Mouse (Mus musculus) cerebellum, adult 11 months (tissue): ENCODE data around the gene Zic1.

Experiments used
- DNase-seq: peaks from one replicate; pipeline ENCODE4 v3.0.0; 2022

The Zic1 gene

DNA sequence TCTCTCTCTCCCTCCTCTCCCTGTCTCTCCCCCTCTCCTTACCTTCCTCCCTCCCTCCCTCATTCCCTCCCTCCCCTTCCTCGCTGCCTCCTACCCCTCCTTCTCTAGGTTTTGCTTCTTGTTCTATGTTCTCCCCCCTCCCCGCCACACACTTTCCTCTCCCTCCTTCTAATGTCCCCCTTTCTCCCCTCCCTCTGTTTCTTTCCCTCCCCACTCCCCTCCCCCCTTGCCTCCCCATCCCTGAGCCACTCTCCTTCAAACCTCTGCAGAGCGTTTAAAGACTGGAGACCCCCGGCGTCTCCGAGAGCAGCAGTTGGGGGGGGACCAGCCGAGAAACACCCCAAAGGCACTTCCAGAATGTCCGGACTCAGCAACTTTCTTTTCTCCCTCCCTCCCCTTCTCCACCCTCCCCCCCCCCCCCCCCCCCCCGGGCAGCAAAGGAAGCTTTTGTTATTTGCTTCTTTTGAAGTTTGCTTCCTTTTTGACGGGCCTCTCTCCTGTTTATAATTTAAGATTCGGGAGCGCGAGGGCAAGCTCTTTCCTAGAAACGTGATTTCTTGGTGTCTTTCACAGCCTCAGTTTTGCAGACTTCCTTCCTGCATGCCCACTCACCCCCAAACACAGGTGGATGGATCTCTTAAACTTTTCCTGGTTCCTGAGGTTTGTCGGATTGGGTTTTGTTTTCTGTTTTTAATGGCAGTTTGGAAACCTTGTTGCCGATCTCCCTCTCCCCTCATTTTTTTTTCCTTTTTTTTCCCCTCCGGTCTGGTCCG is 802 bp upstream of the Zic1 start:
- DNase-seq, result peak; percentile 50

DNA sequence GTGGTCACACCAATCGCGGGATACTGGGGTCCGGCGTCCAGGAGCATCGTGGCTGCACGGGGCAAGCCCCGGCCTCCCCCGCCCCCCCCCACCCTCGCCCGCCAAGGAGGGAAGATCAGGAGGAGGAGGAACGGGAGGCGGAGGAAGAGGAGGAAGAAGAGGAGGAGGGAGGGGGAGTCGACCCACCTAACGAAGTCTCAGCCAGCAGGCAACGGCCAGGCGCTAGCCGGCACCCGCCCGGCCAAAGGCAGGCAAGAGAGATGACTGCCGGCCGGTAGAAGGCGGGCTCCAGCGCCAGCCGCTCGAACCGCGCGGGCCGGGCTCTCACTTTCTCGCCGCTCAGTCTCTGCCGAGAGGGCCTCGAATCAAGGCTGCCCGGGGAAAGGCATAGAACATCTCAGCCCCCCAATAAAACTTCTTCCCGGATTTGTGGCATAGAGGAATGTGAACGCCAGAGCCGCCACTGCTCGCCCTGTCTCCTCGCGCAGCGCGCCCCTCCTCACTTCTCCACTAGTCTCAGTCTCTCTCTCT is 574 bp downstream of the Zic1 start:
- DNase-seq, result peak; percentile 64

DNA sequence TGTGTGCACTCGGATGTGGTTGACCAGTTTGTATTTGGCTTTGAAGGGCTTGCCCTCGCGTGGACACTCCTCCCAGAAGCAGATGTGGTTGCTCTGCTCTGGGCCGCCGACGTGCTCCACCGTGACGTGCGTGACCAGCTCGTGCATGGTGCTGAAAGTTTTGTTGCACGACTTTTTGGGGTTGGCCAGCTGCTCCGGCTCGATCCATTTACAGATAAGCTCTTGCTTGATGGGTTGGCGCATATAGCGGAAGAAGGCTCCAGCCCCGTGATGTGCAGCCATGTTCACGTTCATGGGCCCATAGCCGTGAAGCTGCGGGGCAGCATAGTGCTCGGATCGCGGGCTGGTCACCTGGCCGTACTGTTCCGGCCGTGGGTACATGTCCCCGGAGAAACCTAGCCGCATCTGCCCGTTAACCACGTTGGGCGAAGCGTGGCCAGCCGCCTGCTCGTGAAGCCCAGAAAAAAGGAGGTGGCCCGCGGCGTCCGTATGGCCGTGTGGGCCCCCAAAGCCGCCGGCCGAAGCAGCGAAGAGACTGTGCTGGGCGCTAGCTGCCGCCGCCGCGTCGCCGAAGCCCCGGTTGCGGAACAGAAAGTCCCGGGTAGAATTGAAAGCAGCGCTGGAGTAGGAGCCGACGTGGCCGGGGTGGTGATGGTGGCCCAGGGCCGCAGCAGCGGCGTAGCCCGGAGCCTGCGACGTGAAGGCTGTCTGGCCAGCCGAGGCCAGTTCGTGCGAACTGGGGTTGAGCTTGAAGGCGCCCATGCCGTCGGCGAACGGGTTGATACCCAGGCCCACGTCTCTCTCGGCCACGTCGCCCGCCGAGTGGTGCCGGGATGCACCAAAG is 1.3 kb downstream of the Zic1 start:
- peak; percentile 53 for DNase-seq

DNA sequence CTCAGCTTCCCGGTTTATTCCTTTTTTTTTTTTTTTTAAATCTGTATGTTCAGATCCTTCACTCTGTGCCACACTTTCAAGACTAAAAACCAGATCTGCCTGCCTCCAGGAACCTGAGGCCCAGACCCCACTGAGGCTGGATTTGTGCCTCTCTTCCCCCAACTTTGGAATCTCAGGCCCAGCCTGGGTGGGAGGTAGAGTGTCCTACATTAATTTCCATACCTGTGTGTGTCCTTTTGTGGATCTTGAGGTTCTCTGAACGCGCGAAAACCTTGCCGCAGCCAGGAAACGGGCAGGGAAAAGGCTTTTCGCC is 1.8 kb downstream of the Zic1 start:
- DNase-seq, result no peak

DNA sequence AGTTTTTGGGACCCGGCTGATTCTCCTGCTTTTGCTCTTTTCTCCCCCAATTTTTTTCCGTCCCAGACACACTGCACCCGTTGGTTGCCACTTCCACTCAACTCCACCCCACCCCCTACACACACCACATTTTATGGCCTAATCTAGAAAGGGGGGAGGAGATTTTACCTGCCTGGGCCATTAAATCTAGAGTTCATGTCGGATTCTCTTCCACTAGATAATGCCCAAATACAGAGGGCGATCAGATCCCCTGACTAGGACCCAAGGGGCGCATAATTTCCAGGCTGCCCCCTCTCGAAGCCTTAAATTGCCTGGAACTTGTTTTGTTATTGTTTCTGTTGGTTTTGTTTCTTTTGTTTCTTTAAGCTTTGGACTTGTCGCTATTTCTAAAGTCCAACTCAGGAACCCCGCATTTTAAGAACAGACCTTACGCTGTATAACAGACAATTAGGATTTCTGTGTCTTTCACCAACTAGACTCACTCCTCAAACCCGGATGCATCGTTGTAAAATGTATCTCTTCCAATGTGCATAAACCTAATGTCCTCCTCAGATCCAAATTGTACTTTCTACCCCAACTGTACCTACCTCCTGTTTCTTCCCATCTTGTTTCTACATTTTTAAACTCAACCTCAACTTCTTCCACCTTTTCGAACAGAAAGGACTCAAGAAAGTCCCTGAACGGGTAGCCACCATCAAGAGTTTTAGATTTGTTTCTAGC is 2.4 kb downstream of the Zic1 start:
- DNase-seq, result no peak

DNA sequence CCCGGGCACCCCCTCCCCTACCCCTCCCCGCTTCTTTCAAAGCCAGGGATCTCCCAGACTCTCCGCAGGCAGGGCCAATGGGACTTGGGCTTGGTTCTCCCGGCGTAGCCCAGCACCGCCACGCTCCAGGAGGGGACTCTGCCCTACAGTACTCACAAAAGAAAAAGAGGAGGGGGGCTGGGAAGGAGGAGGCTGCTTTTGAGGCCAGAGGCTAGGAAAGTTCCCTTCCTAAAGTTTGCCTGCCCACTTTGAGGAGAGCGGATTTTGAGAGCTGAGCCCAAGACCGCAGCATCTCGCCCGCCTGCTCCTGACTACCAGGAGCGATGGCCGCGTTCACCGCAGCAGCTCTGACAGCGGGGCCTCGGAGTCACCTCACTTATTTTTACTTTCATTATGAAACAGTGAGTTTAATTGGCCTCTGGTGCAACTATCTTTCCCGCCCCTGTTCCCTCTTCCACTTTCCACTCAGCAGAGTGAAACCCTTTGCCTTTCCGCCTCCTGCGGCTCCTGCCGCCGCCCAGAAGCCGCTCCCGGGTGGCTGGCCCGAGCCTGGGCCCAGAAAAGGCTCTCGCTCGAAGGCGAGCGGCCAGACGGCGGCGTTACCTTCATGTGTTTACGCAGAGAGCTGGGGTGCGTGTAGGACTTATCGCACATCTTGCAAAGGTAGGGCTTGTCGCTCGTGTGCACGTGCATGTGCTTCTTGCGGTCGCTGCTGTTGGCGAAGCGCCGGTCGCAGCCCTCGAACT is 3.6 kb downstream of the Zic1 start, which contains the start of gene Zic4:
Gene Zic4, plus strand, starts transcription at position 558 of the 746 bp plus-strand sequence.
- DNase-seq, result no peak

DNA sequence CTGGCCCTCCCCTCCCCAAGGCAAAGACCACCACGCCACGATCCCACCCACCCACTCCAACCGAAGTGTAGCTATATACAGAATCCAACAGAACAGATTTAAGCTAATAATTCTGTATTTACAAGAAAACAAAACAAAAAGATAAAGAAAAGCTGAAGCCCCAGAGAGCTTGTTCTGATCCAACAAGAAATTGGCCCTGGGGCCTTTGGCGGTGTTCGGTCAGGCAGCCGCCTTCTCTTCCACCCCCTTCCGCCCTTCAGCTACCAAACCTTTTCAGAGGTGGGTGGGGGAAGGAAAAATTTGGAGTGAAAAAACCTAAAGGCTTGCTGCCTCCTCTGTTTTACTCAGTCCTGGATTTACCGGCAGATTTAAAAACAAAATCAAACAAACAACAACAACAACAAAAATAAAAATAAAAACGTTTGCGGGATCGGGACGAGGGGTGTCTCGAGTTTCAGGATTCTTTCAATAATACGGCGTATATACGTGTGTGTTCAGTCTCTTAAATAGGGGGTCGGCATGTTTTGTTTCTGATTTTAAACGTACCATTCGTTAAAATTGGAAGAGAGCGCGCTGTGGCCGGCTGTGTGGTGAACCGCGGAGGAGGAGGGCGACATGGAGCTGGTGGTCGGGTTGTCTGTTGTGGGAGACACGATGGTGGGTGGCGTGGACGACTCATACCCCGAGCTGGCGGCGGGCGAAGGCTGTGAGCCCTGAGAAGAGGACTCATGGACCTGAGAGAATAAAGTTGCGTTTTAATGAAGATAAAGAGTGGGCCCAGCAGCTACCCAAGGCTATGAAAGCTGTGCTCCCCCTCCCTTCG is 4.4 kb downstream of the Zic1 start:
- no peak for DNase-seq

DNA sequence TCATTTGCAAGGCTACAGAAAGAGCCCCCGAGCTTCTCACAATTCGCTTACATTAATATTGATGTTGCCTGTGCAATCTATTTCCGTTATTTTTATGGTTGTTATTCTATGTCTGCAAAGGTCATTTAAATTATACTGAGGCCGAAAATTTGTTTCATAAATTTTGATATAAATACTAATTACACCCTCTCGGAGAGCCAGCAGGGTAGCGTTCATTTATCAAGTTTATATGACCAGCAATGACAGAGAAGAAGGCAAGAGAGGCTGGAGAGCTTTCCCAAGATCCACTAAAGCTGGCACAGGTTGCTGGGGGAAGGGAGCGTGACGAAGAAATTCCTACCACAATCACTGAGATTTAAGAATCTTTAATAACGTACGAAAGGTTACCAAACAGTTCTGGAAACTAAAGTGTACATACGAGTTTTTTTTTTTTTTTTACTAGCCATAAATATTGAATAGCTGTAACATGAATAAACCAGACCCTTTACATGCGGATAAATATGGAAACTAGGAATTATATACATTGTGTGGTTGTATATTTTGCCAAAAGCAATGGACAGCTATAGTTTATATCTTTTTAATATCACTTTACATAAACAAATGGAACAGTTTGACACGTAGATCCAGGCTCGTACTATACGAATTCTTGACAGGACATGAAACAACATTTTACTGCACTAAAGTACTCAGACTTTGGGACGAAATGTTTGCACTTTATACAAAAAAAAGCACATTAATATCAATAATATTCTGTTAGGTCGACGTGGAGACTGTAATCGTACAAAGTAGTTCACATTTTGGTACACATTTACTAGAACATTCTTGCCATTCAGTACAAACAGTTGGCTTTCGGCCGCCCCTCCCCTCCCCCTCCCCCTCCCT is 5.2 kb downstream of the Zic1 start:
- DNase-seq, result no peak

DNA sequence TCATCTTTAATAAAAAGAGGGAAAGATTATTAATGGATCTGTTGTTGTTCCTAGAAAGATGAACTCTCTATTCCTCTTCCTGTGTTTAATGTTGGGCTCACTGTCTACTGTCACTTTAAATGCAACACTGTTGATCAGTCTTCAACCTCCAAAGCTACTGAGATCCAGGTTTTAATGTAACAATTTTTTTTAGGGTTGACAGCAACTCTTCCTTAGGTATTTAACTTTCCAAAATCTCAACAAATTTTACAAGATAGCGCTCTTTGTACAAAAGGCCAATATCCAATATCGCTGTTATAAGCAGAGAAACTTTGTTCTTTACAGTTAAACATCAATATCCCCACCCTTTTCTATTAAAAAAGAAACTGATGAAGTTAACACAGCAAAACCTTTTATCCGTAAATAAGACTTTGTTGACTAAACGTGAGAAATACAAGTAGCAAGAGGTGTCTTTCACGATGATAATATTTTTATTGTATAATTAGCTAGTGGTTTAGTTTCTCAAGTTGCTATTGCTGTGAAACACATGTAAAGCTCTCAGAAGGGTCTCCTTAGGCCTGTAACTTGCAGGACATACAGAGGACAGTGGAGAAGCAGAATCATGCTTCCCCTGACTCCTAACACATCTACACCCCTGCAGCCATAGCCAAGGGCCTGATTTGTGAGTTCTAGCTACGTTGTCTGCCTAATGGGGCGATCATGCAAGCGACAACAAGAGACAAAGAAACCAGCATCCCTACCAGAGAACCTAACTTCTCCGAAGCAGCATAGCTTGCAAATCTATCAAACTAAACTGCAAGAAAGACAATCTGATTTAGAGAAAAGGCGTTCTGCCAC is 6.5 kb downstream of the Zic1 start:
- DNase-seq, result no peak

DNA sequence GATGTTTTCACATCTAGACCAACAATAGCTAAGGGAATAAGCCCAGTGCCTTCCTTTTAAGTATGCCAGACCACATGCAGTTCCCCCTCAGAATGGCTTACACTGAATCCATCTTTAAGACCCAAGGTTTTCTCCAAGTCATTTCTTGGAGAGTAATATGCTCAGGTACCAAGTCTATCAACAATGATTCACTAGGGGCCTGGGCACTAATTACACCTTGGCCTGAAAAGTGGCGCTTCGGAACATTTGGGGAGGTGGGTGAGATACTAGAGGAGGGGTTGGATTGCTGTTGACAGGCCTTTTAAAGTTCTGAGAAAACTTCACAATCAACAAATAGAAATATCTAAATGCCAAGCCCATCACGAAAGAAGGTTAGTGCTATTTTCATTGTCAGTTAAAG is 8.3 kb downstream of the Zic1 start:
- no peak for DNase-seq

DNA sequence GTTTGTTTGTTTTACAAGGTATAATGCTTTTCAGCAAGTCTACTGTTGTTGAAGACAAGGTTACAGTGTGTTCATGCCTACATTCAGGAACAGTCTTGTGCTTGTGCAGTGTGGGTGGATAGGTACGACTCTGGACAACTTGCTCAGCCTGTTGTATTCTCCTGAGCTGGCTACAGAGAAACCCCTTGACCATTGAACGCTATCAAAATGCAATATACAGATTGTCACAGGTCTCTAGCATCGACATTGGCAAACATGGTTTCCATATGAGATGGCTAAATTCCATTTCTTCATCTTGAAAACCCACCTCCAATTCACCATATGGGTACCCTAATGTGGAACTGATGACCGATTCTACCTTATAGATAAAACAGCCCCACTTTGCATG is 9.3 kb downstream of the Zic1 start:
- DNase-seq, result no peak

DNA sequence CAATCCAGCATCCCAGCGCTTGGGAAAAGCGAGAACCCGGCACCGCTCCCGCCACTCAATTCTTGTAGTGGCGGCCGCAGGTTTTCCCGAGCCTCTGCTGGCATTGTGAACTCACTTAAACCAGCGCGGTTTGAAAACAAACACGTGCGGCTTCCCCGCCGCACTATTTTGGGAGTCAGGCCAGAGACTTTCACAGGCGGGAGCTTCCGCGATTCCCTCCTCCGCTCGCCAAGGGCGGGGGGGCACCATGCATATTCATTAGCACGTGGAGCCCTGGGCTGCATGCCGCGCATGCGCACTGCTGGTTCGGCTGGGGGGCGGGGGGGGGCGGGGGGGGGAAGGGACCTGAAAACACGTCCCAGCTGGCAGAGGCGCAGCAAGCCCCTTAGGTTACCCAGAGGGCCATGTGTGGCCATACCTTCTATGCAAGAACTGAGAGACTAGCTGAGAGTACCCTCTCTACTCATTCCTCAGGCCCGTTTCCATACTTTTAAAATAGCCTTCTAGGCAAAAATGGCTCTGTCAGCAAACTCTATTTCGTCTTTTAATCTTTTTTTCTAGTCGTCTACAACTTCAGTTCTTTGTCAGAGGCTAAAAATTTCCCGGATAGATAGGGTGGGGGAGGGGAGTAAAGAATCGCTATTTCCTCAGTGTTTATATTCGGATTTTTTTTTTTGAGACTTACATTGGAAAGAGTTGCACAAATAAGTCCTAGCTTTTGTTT is 9.8 kb downstream of the Zic1 start:
- DNase-seq, result peak; percentile 94

DNA sequence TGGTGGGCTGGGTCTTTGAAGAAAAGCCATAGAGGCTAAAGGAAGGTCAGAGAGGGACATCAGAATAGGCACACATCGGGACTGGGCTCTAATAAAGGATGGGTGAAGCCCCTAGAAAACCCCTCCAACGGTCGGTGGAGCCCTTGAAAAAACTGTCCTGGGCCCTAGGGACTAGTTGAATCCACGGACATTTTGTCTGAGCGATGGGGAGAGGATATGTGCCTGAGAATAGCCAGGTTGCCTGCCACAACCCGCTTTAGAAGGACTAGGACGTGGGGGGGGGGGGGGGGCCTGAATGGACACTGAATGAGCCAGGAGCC is 10.4 kb downstream of the Zic1 start:
- DNase-seq, result no peak

DNA sequence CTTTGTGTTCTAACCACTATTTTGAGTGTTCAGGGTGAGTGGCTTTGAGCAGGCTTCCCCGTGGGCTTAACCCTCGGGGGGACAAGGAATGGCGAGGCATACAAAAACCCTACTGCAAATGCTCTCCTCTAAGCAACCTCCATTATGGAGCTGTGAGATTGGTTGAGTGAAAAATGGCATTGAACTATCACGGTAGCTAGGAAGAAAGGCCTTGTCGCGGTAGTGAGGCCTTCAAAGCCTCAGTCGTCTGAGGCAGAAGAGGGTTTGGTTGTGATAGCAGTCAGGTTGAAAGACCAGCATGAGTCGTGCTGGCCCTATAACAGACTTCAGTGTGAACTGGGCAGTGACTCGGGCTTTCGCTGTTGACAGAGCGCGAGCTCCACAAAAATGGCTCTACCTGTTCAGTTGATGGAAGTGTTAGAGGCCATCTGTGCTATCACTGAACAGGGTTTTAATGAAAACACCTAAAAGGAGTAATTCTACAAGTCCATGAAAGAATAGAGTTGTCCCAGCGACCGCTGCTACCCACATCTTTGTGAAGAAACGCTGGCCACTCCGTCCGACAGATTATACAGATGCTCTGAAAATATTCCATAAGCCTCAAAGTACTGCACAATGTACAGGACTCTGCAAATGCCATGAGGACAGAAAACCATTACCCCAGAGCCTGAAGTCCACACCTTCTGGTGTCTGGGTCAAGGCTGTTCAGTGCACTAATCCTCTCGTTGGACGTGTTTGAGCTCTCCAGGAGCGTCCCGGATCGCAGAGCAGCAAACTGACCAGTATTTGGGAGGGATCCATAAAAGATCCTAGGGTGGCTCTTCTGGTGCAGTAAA is 11.0 kb downstream of the Zic1 start:
- DNase-seq, result peak; percentile 52

DNA sequence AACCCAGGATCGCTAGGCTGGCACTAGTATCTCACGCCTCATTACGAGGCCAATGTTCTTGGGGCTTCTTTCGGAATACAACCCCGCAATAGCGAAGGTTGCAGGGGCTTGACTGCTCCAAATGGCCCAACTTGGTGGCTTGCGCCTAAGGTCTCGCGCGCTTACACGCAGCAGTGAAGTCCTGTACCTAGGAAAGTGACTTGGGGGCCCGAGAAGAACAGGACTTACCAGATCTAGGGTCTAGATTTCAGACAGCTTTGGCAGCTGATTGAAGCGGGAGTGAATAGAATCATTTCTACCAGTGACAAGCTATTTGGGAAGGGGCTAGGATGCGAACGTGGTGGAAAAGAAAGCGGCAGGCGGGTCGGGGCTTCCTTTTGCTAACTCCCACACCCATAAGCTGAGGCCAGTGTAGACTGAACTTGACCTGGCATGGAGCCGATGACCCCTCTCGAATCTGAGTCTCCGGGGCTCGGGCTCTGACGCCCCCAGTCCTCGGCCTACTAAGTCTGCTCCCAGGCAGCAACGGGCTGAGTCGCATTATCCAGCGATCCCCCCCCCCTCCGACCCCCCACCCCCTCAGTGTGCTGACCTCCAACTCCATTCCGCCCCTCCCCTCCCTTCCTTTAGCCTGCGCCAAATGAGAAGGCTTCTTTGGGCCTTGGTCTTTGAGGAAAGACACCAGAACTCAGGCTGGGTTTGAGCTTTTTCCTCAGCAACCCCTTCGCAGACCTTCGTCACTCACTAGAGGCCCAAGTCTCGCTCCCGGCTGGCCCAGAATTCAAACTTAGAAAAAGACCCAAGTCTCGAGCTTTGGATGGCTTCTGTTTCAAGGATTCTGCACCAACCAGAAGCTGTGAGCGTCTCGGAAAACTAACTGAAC is 11.8 kb downstream of the Zic1 start:
- peak; percentile 55 for DNase-seq

DNA sequence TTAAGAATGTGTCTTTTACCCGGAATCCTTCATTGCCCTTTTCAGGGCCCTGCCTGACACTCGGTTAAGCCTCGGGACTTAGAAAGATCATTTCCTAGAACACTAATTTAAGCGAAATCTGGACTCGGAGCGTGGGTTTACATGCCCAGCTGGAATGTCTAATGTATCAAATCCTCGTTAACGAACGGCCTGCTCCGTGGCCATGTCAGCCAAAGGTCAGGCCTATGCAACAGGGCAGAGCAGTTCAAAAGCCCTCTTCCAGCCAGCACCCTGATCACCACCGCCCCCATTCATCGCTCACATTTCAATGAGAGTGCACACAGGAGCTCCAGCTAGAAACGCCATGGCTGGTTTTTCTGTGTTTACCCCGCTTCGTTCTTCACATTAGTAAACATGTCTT is 12.8 kb downstream of the Zic1 start:
- DNase-seq, result peak; percentile 60

DNA sequence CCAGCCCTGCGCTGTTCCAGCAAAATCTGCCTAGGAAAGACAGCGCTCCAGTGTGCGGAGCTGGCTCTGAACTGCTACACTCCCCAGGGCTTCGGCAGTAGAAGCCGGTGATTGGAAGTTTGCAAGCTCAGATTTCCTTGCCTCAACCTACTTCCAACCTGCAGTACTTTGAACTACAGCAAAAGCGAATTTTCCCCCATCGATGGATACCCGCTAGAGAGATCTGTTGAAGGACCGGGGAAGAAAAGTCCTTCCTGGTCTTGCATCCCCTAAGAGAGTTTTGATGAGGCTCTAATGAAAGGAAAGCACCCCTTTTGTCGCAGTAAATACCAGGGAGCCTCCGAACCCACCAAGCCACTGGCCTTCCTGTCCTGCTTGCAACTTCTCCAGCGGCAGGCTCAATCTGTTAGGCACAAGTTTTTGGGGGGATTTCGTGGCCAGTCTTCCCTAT is 13.6 kb downstream of the Zic1 start:
- peak; percentile 52 for DNase-seq
